Mouse (Mus musculus) kidney, adult 2 months (tissue): Measurements from ENCODE around the gene Krtcap3. TPM values are rescaled to one million over a fixed set of nuclear protein-coding genes. Genes with fewer than 3 reads are reported as not detected.

ENCODE experiments used
- DNase-seq: peaks from one replicate; pipeline ENCODE4 v3.0.0; 2021
- H3K27ac ChIP-seq: fragments of 200-500 bp; 2 replicates; pipeline ENCODE4 v1.5.1; 2012; ENCODE audit warnings: low read depth, low read length, control low read depth, inconsistent platforms; ENCODE audit not compliant: insufficient read depth
- H3K27me3 ChIP-seq: fragments of 200-500 bp; replicated peaks from 2 replicates; pipeline ENCODE4 v1.6.1; 2012; ENCODE audit warnings: mild to moderate bottlenecking, moderate library complexity, low read length, inconsistent platforms; ENCODE audit not compliant: control insufficient read depth, insufficient read depth
- H3K36me3 ChIP-seq: fragments of 200-500 bp; 2 replicates; pipeline ENCODE4 v1.6.1; 2012; ENCODE audit warnings: mild to moderate bottlenecking, moderate library complexity, low read length, inconsistent platforms; ENCODE audit not compliant: control insufficient read depth, insufficient read depth
- H3K4me1 ChIP-seq: fragments of 200-500 bp; 2 replicates; pipeline ENCODE4 v1.6.1; 2011; ENCODE audit warnings: low read length; ENCODE audit not compliant: control insufficient read depth, insufficient read depth
- H3K4me3 ChIP-seq: fragments of 200-500 bp; 2 replicates; pipeline ENCODE4 v1.5.1; 2011; ENCODE audit warnings: mild to moderate bottlenecking, low read depth, low read length, control low read depth; ENCODE audit not compliant: insufficient read depth
- CTCF ChIP-seq: fragments of 200-500 bp; conservative IDR thresholded peaks from 2 replicates; pipeline ENCODE4 v1.5.1; 2011; ENCODE audit warnings: low read depth, mild to moderate bottlenecking, control low read depth, low read length, moderate library complexity, mixed read lengths; ENCODE audit not compliant: insufficient read depth, insufficient read length
- POLR2A ChIP-seq: fragments of 200-500 bp; IDR thresholded peaks from one replicate; pipeline ENCODE4 v1.6.1; 2011; ENCODE audit warnings: low read depth, low read length, control low read depth
- WGBS: fragments of 180-500 bp; shearing (Covaris S2); methylation state at CpG from one replicate; pipeline ENCODE4 v1.1.7; 2018; 5-methylcytosine and 5-hydroxymethylcytosine counted together
- polyA plus RNA-seq: library from polyadenylated mRNA; depleted of rRNA; stranded (reverse); fragments of >200 nt; gene quantifications from 2 replicates; pipeline ENCODE4 v1.2.3, GENCODE M21; 2012

Gene Krtcap3
- polyA plus RNA-seq, 1 experiment = 19.7 TPM

- H3K4me1 ChIP-seq = peaks cover 7% of the 10 kb centered on the region; the same call in 1 of the 2 replicates
- TF ChIP-seq POLR2A = peak; percentile 69
- no peak for TF ChIP-seq CTCF
- peak within 1 kb of the TSS; percentile 97 for H3K4me3 ChIP-seq
- peak; percentile 98 for DNase-seq
- no peaks in the 10 kb centered on the region for H3K27me3 ChIP-seq
- under 1% methylated on average over 103 of the region's 103 CpGs for WGBS
- peaks cover 4% of the 10 kb centered on the region; the same call in 1 of the 2 replicates for H3K36me3 ChIP-seq
- peak within 1 kb of the TSS; percentile 94 for H3K27ac ChIP-seq
These were observed 10.6 kb upstream of the Krtcap3 start, which contains the start of the genes Nrbp1 and Gm9970 for GRCm38 (mm10) chr5:31240637-31241521. TSS of gene Nrbp1 (plus strand) at chr5:31240864. TSS of gene Gm9970 (minus strand) at chr5:31241232.

GRCm38 (mm10) chr5:31241522-31242034 lies 9.9 kb upstream of the Krtcap3 start:
- Histone ChIP-seq H3K4me1 (peaks cover 7% of the 10 kb centered on the region; the same call in 1 of the 2 replicates), H3K27ac (peak overlapping the region; percentile 29; the same call in 1 of the 2 replicates), H3K27me3 (no peaks in the 10 kb centered on the region), H3K36me3 (peaks cover 4% of the 10 kb centered on the region; the same call in 1 of the 2 replicates), H3K4me3 (peak overlapping the region; percentile 91)
- WGBS = under 1% methylated on average over 13 of the region's 13 CpGs
- no peak for DNase-seq
- no peak for TF ChIP-seq POLR2A

GRCm38 (mm10) chr5:31242191-31242590 lies 9.3 kb upstream of the Krtcap3 start:
- TF ChIP-seq POLR2A = no peak
- no peak for TF ChIP-seq CTCF
- 8% methylated on average over 10 of the region's 10 CpGs for WGBS
- no peak for DNase-seq
- peaks cover 7% of the 10 kb centered on the region; the same call in 1 of the 2 replicates for H3K4me1 ChIP-seq
- H3K27ac ChIP-seq = no peak overlapping the region
- H3K4me3 ChIP-seq = no peak overlapping the region
- no peaks in the 10 kb centered on the region for H3K27me3 ChIP-seq
- peaks cover 4% of the 10 kb centered on the region; the same call in 1 of the 2 replicates for H3K36me3 ChIP-seq

- H3K27ac ChIP-seq = no peak overlapping the region
- H3K4me1 ChIP-seq = 0 out of 2 replicates have a peak, but pooled peaks cover 5% of the 10 kb centered on the region
- no peak for DNase-seq
- 69% methylated on average over 4 of the region's 4 CpGs for WGBS
- H3K36me3 ChIP-seq = peaks cover 11% of the 10 kb centered on the region
- H3K27me3 ChIP-seq = no peaks in the 10 kb centered on the region
- no peak overlapping the region for H3K4me3 ChIP-seq
- TF ChIP-seq CTCF (no peak), POLR2A (no peak)
These were observed 775 bp upstream of the Krtcap3 start for GRCm38 (mm10) chr5:31250716-31251115.

GRCm38 (mm10) chr5:31252151-31252550 lies 660 bp downstream of the Krtcap3 start:
- H3K36me3 ChIP-seq = peaks cover 13% of the 10 kb centered on the region
- no peaks in the 10 kb centered on the region for H3K27me3 ChIP-seq
- no peak for TF ChIP-seq POLR2A
- TF ChIP-seq CTCF = no peak
- H3K4me3 ChIP-seq = peak overlapping the region; percentile 71
- 68% methylated on average over 10 of the region's 10 CpGs for WGBS
- DNase-seq = no peak
- H3K27ac ChIP-seq = peak overlapping the region; percentile 56; the same call in 1 of the 2 replicates
- H3K4me1 ChIP-seq = 0 out of 2 replicates have a peak, but pooled peaks cover 5% of the 10 kb centered on the region

- H3K36me3 ChIP-seq = peaks cover 13% of the 10 kb centered on the region
- no peaks in the 10 kb centered on the region for H3K27me3 ChIP-seq
- DNase-seq = no peak
- TF ChIP-seq POLR2A = no peak
- TF ChIP-seq CTCF = no peak
- H3K4me3 ChIP-seq = no peak overlapping the region
- H3K27ac ChIP-seq = no peak overlapping the region
- 0 out of 2 replicates have a peak, but pooled peaks cover 5% of the 10 kb centered on the region for H3K4me1 ChIP-seq
- WGBS = 85% methylated on average over 16 of the region's 16 CpGs
These were observed 1.5 kb downstream of the Krtcap3 start for GRCm38 (mm10) chr5:31252795-31253545.
